Mouse (Mus musculus) 3134 (cell line): ENCODE data around the gene Calcrl.

Experiments used
- DNase-seq: peaks from one replicate; pipeline ENCODE4 v3.0.0-alpha.2; 2011; ENCODE audit warnings: low spot score; ENCODE audit not compliant: insufficient read length; ENCODE audit errors: extremely low read depth

Calcrl gene

GRCm38 (mm10) chr2:84337774-84338450 is 87.3 kb downstream of the Calcrl start:
- no peak for DNase-seq

- DNase-seq, result no peak
These were observed 88.9 kb downstream of the Calcrl start for GRCm38 (mm10) chr2:84336331-84336730.

- no peak for DNase-seq
These were observed 108.9 kb downstream of the Calcrl start for GRCm38 (mm10) chr2:84316185-84316805.

- DNase-seq, result no peak
These were observed 128.7 kb downstream of the Calcrl start for GRCm38 (mm10) chr2:84296517-84296916.

GRCm38 (mm10) chr2:84295068-84295467 is 130.1 kb downstream of the Calcrl start:
- DNase-seq, result no peak

- DNase-seq, result no peak
These were observed 130.6 kb downstream of the Calcrl start for GRCm38 (mm10) chr2:84294611-84295010.

GRCm38 (mm10) chr2:84292351-84293000 is 132.7 kb downstream of the Calcrl start:
- no peak for DNase-seq

- no peak for DNase-seq
These were observed 136.2 kb downstream of the Calcrl start for GRCm38 (mm10) chr2:84288940-84289557.
